Mouse (Mus musculus): ENCODE data around the gene Gpr182.

- TF ChIP-seq GATA1 (IDR thresholded peaks at IDR 0.05; ENCODE audit: borderline replicate concordance, low read length) (no peak), FLI1 (IDR thresholded peaks at IDR 0.05; ENCODE audit: low read length) (no peak)
Observed at GRCm38 (mm10) chr10:127730933-127731310, 20.6 kb downstream of the Gpr182 start.
